Mouse (Mus musculus) lung, embryonic 15.5 days (tissue): Measurements from ENCODE around the gene Tbx1. TPM values are rescaled to one million over a fixed set of nuclear protein-coding genes. Genes with fewer than 3 reads are reported as not detected.

Source experiments
- ATAC-seq: fragments of 200-750 bp; cut with Nextera tagmentation; 2 replicates; pipeline ENCODE4 v1.8.0; 2017; ENCODE audit warnings: moderate number of reproducible peaks, borderline replicate concordance; ENCODE audit not compliant: low FRiP score, low TSS enrichment; ENCODE audit errors: extremely low read depth
- H3K27ac ChIP-seq: fragments of 300-500 bp; sonication (generic); 2 replicates; pipeline ENCODE4 v1.5.1; 2015; ENCODE audit warnings: moderate library complexity, mild to moderate bottlenecking, inconsistent platforms
- H3K27me3 ChIP-seq: fragments of 300-500 bp; sonication (generic); 2 replicates; pipeline ENCODE4 v1.6.1; 2015; ENCODE audit warnings: inconsistent platforms
- H3K36me3 ChIP-seq: fragments of 300-500 bp; sonication (generic); 2 replicates; pipeline ENCODE4 v1.6.1; 2015; ENCODE audit warnings: inconsistent platforms
- H3K4me1 ChIP-seq: fragments of 300-500 bp; sonication (generic); 2 replicates; pipeline ENCODE4 v1.6.1; 2015; ENCODE audit warnings: inconsistent platforms
- H3K4me2 ChIP-seq: fragments of 300-500 bp; sonication (generic); 2 replicates; pipeline ENCODE4 v1.6.1; 2015; ENCODE audit warnings: inconsistent platforms, mild to moderate bottlenecking, moderate library complexity
- H3K4me3 ChIP-seq: fragments of 300-500 bp; sonication (generic); 2 replicates; pipeline ENCODE4 v1.5.1; 2015; ENCODE audit warnings: mild to moderate bottlenecking, inconsistent platforms
- H3K9ac ChIP-seq: fragments of 300-500 bp; sonication (generic); 2 replicates; pipeline ENCODE4 v1.6.1; 2015; ENCODE audit warnings: inconsistent platforms
- H3K9me3 ChIP-seq: fragments of 300-500 bp; sonication (generic); 2 replicates; pipeline ENCODE4 v1.6.1; 2016; ENCODE audit warnings: inconsistent platforms
- WGBS: fragments of 180-500 bp; shearing (Covaris S2); methylation state at CpG from one replicate; pipeline ENCODE4 v1.1.7; 2015; 5-methylcytosine and 5-hydroxymethylcytosine counted together
- polyA plus RNA-seq: library from polyadenylated mRNA; unstranded; fragments of >200 nt; fragmentation: Nextera tagmentation; extraction: Ambion mirVana; gene quantifications from 2 replicates; pipeline ENCODE4 v1.2.1, GENCODE M21; 2015

Tbx1 gene
- polyA plus RNA-seq, 1 experiment from 2014 or later: 10.9 TPM

DNA sequence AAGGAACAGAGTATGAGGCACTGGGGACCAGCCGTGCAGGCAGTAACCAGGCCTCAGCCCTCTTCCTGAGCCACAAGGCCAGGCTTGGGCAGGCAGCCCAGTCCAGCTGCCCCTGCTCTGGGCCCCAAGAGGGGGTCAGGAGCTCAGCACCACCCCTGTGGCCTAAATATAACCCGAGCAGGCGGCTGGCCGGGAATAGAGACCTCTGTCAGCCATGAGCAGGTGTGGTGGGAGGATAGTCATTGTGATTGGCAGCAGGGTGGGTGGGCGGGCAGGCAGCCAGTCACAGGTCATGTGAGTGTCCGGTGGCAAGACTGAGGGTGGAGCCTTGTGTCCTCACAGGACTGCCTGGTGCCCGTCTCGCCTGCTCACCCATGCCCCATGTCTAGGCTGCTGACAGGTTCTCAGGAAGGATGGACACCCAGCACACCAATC, 13.8 kb upstream of the Tbx1 start:
- H3K36me3 ChIP-seq: no peaks in the 10 kb centered on the region
- H3K9ac ChIP-seq: peak overlapping the region; percentile 10; the same call in 1 of the 2 replicates
- H3K27ac ChIP-seq: peak overlapping the region; percentile 77
- no peak for ATAC-seq
- H3K4me1 ChIP-seq: peaks cover 42% of the 10 kb centered on the region
- H3K27me3 ChIP-seq: no peaks in the 10 kb centered on the region
- WGBS: 40% methylated on average over 8 of the region's 8 CpGs
- no peaks in the 10 kb centered on the region for H3K9me3 ChIP-seq
- H3K4me3 ChIP-seq: no peak overlapping the region
- H3K4me2 ChIP-seq: no peak overlapping the region

DNA sequence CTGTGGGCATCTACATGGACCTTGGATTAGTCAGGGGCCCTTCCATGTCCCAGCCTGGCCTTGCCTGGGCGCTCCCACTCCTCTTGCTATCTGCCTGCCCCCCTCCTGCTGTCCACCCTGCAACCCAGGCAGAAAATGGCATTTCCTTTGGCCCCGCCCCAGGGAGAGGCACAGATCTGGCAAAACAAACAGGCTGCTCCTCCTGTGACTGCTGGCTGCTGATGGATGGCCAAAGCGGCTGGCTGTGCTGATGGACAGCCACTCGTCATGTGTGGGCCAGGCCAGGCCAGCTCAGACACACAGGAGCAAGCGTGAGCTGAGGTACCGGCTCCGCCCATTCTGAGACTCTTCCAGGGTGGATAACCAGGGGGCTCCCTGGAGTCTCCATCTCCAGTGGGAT, 11.0 kb upstream of the Tbx1 start:
- no peak for ATAC-seq
- Histone ChIP-seq H3K4me1 (peaks cover 35% of the 10 kb centered on the region), H3K4me2 (no peak overlapping the region), H3K36me3 (no peaks in the 10 kb centered on the region), H3K27me3 (no peaks in the 10 kb centered on the region), H3K27ac (no peak overlapping the region), H3K9me3 (no peaks in the 10 kb centered on the region), H3K9ac (no peak overlapping the region), H3K4me3 (no peak overlapping the region)
- WGBS: 46% methylated on average over 7 of the region's 7 CpGs

DNA sequence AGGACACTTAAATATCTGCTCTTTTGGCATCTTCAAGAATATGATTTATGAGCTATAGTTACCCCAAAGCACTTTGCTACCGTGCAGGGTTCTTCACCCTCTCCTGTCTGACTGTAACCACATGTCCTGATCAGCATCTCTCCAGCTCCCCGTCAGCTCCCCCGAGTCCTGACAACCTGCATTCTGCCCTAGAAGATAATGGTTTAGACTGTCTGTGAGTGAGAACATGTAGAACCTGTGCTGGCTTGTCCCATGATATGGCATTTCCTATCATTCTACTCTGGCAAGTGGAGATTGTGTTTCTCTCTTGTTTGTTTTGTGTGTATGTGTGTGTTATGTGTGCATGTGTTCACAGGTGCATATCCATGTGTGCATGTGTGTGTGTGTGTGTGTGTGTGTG, 7.5 kb upstream of the Tbx1 start:
- Histone ChIP-seq H3K36me3 (no peaks in the 10 kb centered on the region), H3K4me2 (no peak overlapping the region), H3K4me1 (peaks cover 12% of the 10 kb centered on the region), H3K9ac (no peak overlapping the region), H3K27me3 (peaks cover 11% of the 10 kb centered on the region), H3K27ac (no peak overlapping the region), H3K4me3 (no peak overlapping the region), H3K9me3 (no peaks in the 10 kb centered on the region)
- 54% methylated on average over 3 of the region's 3 CpGs for WGBS
- ATAC-seq: no peak

DNA sequence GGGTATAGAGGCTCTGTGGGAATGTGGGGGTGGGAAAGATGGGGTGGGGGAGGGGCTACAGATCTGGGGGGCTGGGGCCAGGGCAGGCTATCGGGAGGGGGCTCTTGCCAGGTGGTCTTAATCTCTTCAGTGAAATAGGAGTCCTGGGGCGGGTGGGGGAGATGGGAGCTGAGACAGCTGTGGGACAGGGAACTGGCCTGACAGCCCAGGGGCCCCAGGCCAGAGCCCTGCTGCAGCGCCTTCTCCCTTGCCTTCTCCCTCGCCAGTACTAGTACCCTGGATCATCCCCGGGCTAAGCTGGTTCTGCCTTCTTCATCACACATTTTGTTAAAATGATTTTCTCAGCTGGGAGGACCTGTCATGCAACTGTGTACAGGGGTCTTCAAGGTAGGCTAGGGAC, 5.8 kb upstream of the Tbx1 start:
- no peak overlapping the region for H3K27ac ChIP-seq
- ATAC-seq: no peak
- 54% methylated on average over 5 of the region's 5 CpGs for WGBS
- H3K36me3 ChIP-seq: no peaks in the 10 kb centered on the region
- no peak overlapping the region for H3K4me2 ChIP-seq
- H3K4me3 ChIP-seq: no peak overlapping the region
- no peak overlapping the region for H3K9ac ChIP-seq
- peaks cover 25% of the 10 kb centered on the region for H3K27me3 ChIP-seq
- H3K9me3 ChIP-seq: no peaks in the 10 kb centered on the region
- H3K4me1 ChIP-seq: peaks cover 9% of the 10 kb centered on the region

DNA sequence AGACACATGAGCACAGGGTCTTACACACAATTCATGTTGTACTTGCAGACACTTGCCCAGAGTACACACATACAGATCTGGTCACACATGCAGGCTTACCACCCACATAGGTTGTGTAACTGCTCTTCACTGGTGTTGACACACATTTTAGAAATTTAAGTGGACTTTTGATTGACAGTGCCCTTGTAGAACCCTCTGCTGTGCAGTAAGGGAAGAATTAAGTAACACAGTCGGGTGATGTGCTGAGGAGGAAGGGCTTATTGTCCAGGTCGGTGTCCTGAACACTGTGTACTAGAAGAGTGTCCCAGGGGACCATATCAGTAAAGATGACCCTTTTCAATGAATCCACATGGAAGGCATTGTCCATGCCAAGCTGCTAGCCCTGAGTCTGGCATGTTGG, 3.5 kb upstream of the Tbx1 start:
- no peak for ATAC-seq
- Histone ChIP-seq H3K36me3 (no peaks in the 10 kb centered on the region), H3K9ac (no peak overlapping the region), H3K9me3 (no peaks in the 10 kb centered on the region), H3K27me3 (peaks cover 48% of the 10 kb centered on the region), H3K4me3 (no peak overlapping the region), H3K27ac (no peak overlapping the region), H3K4me1 (peaks cover 22% of the 10 kb centered on the region), H3K4me2 (no peak overlapping the region)
- WGBS: 68% methylated on average over 2 of the region's 2 CpGs

DNA sequence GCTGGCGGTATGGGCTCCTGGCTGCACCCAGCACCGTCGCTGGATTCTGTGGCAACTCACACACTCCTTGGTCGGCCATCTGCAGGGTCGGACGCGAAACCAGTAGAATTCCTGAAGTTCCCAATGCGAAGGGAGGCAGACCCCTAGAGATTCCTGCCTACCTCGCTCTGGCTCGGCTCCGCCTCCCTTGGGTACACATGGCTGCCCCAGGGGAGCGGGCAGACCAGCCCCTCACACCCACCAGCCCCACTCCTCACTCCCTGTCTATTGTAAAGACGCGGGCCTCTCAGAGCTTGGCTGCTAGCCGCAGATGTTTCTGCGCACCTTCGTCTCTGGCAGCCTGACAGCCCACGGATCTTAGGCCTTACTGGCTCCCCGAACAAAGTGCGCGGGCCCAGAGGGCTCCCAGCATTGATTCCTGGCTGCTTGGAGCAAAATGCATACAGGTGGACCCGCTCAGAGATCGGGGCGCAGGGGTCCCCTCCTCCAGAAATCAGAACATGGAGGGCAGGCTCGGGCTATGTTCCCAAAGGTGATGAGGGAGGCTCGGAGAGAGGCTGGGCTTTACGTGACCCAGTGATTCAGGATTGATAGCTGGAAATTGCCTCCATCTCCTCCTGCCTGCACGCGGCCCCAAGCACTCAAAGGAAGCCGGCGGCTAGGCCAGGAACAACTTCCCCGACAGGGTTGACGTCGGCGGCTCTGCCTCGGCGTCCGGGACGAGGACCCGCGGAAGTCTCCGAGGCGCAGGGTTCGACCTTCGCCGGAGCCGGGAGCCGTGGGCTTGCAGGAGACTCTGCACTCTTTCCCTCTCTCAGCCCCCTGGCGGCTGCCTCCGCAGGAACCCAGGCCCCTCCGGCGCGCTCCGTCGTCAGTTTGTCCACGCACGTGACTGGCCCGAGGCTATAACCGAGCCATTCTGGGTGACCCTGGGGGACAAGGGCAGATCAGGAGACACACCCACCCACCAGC, 862 bp upstream of the Tbx1 start:
- Histone ChIP-seq H3K4me1 (peaks cover 39% of the 10 kb centered on the region), H3K9ac (peak overlapping the region; percentile 22; the same call in 1 of the 2 replicates), H3K9me3 (no peaks in the 10 kb centered on the region), H3K4me2 (peak overlapping the region; percentile 88), H3K27me3 (peaks cover 74% of the 10 kb centered on the region), H3K36me3 (no peaks in the 10 kb centered on the region), H3K4me3 (peak overlapping the region; percentile 41), H3K27ac (peak overlapping the region; percentile 53)
- WGBS: 4% methylated on average over 59 of the region's 59 CpGs
- peak; percentile 24; the same call in 1 of the 2 replicates for ATAC-seq

DNA sequence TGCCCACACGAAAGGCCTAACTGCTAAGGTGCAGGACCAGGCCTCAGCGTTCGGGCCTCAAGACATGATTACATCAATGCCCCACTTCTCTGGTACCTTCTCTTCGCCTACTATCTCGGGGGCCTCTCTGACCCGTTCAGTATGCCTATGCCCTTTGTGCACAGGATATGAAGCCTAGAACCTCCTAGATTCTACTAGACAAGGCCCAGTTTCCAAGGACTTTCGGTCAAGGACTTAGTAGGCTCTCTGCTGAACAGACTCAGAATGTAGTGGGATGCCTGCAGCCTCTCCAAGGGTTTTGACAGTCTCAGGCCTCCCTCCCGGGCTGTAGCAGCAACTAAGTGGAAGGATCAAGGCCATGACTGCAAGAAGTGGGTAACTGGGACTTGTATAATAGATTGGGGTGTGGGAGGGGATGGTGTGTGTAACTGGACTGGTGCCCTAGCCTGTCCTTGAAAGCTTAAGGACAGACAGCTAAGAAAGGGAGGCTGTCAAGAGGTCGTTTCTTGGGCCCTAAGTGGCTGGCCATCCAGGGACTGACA, 1.3 kb downstream of the Tbx1 start:
- H3K27me3 ChIP-seq: peaks cover 91% of the 10 kb centered on the region
- H3K4me2 ChIP-seq: peak overlapping the region; percentile 88; the same call in 1 of the 2 replicates
- H3K9ac ChIP-seq: no peak overlapping the region
- H3K4me3 ChIP-seq: peak overlapping the region; percentile 50; the same call in 1 of the 2 replicates
- H3K36me3 ChIP-seq: no peaks in the 10 kb centered on the region
- no peaks in the 10 kb centered on the region for H3K9me3 ChIP-seq
- peaks cover 41% of the 10 kb centered on the region for H3K4me1 ChIP-seq
- peak overlapping the region; percentile 62; the same call in 1 of the 2 replicates for H3K27ac ChIP-seq
- WGBS: 41% methylated on average over 9 of the region's 9 CpGs
- ATAC-seq: no peak

DNA sequence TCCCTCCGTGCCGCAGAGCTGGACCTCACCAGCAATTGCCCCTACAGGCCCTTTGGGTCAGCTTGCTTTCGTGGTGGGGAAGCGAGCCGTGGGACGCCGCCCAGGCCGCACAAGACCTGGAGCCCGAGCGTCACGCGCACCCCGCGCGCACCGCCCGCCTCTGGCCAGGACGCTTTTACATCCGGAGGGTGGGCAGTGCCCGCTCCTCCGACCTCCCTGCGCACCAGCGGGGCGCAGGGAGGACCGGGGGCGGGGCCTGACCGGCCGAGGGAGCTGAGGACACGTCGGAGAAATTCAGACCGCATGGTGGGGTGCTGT, 1.8 kb downstream of the Tbx1 start:
- WGBS: 12% methylated on average over 31 of the region's 31 CpGs
- Histone ChIP-seq H3K4me1 (peaks cover 41% of the 10 kb centered on the region), H3K4me2 (peak overlapping the region; percentile 88), H3K9ac (peak overlapping the region; percentile 21; the same call in 1 of the 2 replicates), H3K9me3 (no peaks in the 10 kb centered on the region), H3K36me3 (no peaks in the 10 kb centered on the region), H3K27ac (peak overlapping the region; percentile 62), H3K27me3 (peaks cover 96% of the 10 kb centered on the region), H3K4me3 (peak overlapping the region; percentile 50)
- ATAC-seq: peak; percentile 29; the same call in 1 of the 2 replicates

DNA sequence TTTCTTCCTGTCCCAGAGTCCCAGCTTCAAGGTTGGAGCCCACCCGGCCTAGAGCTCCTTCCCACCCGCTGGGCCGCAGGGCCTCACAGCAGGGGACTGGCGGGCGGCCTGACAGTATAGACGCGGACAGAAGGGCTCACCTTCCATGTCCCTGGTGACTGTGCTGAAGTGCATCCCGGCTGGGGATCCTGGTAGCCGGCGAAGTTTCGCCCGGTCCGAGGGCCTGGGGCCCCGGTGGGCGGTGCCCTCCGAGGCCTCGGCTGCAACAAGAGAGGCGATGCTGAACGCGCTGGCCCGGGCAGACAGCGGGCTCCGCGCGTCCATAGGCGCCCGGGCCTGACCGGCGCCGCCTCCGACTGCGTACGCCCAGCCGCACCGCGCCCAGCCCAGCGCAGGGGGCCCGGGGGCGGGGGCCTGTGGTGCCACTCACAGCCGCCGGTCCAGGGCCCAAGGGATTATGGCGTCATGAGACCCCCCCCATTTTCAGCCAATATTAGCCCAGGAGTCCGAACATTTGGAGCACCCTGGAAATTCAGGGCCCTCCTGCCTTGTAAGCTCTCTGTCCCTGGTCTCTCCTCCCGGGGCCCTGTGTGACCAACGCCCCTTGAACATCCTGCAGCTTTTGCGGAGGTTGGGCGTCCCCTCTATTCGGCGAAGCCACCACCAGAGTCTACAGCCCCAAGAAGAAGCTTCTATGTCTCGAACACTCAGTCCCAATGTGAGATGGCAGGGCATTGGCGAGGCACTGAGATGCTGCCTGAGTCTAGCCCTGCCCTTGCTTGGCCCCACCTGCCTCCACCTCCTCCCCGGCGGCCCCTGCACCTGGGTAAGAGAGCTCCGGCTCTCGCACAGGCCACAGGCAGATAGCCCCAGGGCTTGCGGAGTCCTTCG, 2.4 kb downstream of the Tbx1 start:
- H3K4me2 ChIP-seq: peak overlapping the region; percentile 88
- H3K27me3 ChIP-seq: peaks cover 97% of the 10 kb centered on the region
- H3K36me3 ChIP-seq: no peaks in the 10 kb centered on the region
- H3K9ac ChIP-seq: peak overlapping the region; percentile 40
- H3K27ac ChIP-seq: peak overlapping the region; percentile 62
- H3K9me3 ChIP-seq: no peaks in the 10 kb centered on the region
- H3K4me3 ChIP-seq: peak overlapping the region; percentile 50
- 4% methylated on average over 57 of the region's 57 CpGs for WGBS
- peaks cover 41% of the 10 kb centered on the region for H3K4me1 ChIP-seq
- peak; percentile 44; the same call in 1 of the 2 replicates for ATAC-seq

DNA sequence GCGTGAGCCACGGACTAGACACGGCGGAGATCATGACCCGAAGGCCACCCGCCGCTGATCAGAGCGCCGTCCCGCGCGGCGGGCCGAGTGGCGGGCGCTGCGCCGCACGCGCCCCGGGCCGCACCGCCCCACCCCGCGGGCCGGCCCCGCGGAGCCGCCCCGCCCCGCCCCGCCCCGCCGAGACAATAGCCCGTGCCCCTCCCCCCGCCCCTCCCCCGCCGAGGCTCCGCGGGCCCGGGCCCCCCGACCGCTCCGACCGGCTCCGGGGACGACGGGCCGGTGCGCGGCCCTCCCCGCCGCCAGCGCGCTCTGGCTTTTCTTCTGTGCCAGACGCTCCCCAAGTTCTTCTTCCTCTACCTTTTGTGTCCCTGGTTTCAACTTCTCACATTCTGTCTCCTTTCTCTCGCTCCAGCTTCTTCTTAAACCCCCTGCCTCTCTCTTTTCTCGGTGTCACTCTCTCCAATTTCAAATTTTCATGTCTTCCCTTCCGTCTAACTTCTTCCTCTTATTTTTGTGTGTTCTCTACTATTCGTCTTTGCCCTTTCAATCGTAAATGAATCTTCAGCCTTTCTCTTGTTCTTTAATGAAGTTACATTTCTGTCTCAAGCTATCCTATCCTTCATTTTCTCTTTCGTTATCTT, 3.4 kb downstream of the Tbx1 start:
- peaks cover 100% of the 10 kb centered on the region for H3K27me3 ChIP-seq
- peak overlapping the region; percentile 50 for H3K4me3 ChIP-seq
- peak overlapping the region; percentile 46 for H3K9ac ChIP-seq
- H3K9me3 ChIP-seq: no peaks in the 10 kb centered on the region
- no peaks in the 10 kb centered on the region for H3K36me3 ChIP-seq
- peaks cover 49% of the 10 kb centered on the region for H3K4me1 ChIP-seq
- no peak for ATAC-seq
- WGBS: 4% methylated on average over 18 of the region's 62 CpGs
- peak overlapping the region; percentile 58; the same call in 1 of the 2 replicates for H3K27ac ChIP-seq
- H3K4me2 ChIP-seq: peak overlapping the region; percentile 88
